ENCODE assay signal across 8 mouse cellular contexts in genomic region chr5:136045408-136045807, GRCm38 (mm10). TPM values are rescaled to one million over a fixed set of nuclear protein-coding genes. Genes with fewer than 3 reads are reported as not detected.
DNase-seq lines count a peak whose midpoint lies in the region; ATAC-seq and TF ChIP-seq lines count a peak whose summit lies in the region.

No protein-coding gene starts in this region.

- intact Hi-C loops in left cerebral cortex, postnatal 4 days (cut with DNase I): no loop called here

- TF ChIP-seq POLR2A in kidney, adult 2 months (IDR thresholded peaks at IDR 0.05; ENCODE audit: low read depth, low read length): no peak

- no peaks in the 10 kb centered on the region for H3K4me1 ChIP-seq in kidney, adult 2 months (ENCODE audit: control insufficient read depth, insufficient read depth, low read length)
- peaks cover 9% of the 10 kb centered on the region for H3K4me1 ChIP-seq in kidney, embryonic 14.5 days (ENCODE audit: control insufficient read depth, insufficient read depth, low read length)
- peaks cover 2 to 11% of the 10 kb centered on the region in 2 experiments; a peak in 3 of 4 replicates for H3K4me1 ChIP-seq in ES-E14 (ENCODE audit: control insufficient read depth in 2 of 2, insufficient read depth in 2 of 2, low read length in 2 of 2, poor library complexity in 1 of 2)
- no peaks in the 10 kb centered on the region for H3K4me1 ChIP-seq in midbrain, postnatal 0 days (ENCODE audit: insufficient read depth, low read length)

- TF ChIP-seq CTCF in kidney, adult 2 months (conservative IDR thresholded peaks at IDR 0.05; ENCODE audit: insufficient read depth, insufficient read length, low read depth, low read length): peak; percentile 41; the same call in 1 of the 2 replicates
- peak; percentile 44; the same call in 1 of the 2 replicates for TF ChIP-seq CTCF in midbrain, postnatal 0 days (IDR thresholded peaks at IDR 0.05)

- WGBS in kidney, adult 2 months: 34% methylated on average over 9 of the region's 9 CpGs
- 42% methylated on average over 9 of the region's 9 CpGs for WGBS in kidney, embryonic 14.5 days
- WGBS in midbrain, postnatal 0 days: 35% methylated on average over 9 of the region's 9 CpGs

- in situ Hi-C loops in ES-E14 (cut with MboI; ENCODE audit: low sequenced_read_pairs in 2 of 2, unreplicated experiment in 2 of 2): no loop called here

- no peak overlapping the region for H3K27ac ChIP-seq in kidney, adult 2 months (ENCODE audit: insufficient read depth, low read depth, low read length)
- no peak overlapping the region for H3K27ac ChIP-seq in kidney, embryonic 14.5 days (ENCODE audit: low read depth, low read length)
- H3K27ac ChIP-seq in ES-E14 (ENCODE audit: insufficient read depth, low read depth, low read length, poor library complexity, severe bottlenecking): no peak overlapping the region
- no peak overlapping the region for H3K27ac ChIP-seq in midbrain, postnatal 0 days (ENCODE audit: low read depth, low read length)

- no peaks in the 10 kb centered on the region for H3K27me3 ChIP-seq in kidney, adult 2 months (replicated peaks; ENCODE audit: control insufficient read depth, insufficient read depth, low read length)
- no peaks in the 10 kb centered on the region for H3K27me3 ChIP-seq in kidney, embryonic 14.5 days (ENCODE audit: control insufficient read depth, insufficient read depth, low read length)
- no peaks in the 10 kb centered on the region for H3K27me3 ChIP-seq in midbrain, postnatal 0 days (ENCODE audit: insufficient read depth, low read length)

- no peak overlapping the region for H3K4me3 ChIP-seq in kidney, adult 2 months (ENCODE audit: insufficient read depth, low read depth, low read length)
- no peak overlapping the region for H3K4me3 ChIP-seq in kidney, embryonic 14.5 days (ENCODE audit: low read length)
- H3K4me3 ChIP-seq in ES-E14 (ENCODE audit: insufficient read depth in 1 of 2, low read depth in 1 of 2, low read length in 2 of 2, poor library complexity in 1 of 2, severe bottlenecking in 1 of 2): no peak overlapping the region
- H3K4me3 ChIP-seq in midbrain, postnatal 0 days (ENCODE audit: low read depth, low read length): no peak overlapping the region

- no peaks in the 10 kb centered on the region for H3K9me3 ChIP-seq in kidney, embryonic 14.5 days (ENCODE audit: control insufficient read depth, low read length)
- H3K9me3 ChIP-seq in ES-E14 (ENCODE audit: control insufficient read depth, insufficient read depth, low read depth, low read length): no peaks in the 10 kb centered on the region
- H3K9me3 ChIP-seq in midbrain, postnatal 0 days (ENCODE audit: low read length): no peaks in the 10 kb centered on the region

- no peaks in the 10 kb centered on the region for H3K36me3 ChIP-seq in kidney, adult 2 months (ENCODE audit: control insufficient read depth, insufficient read depth, low read length)
- H3K36me3 ChIP-seq in kidney, embryonic 14.5 days (ENCODE audit: control insufficient read depth, insufficient read depth, low read length): no peaks in the 10 kb centered on the region
- no peaks in the 10 kb centered on the region for H3K36me3 ChIP-seq in ES-E14 (ENCODE audit: control insufficient read depth, insufficient read depth, low read length, poor library complexity, severe bottlenecking)
- no peaks in the 10 kb centered on the region for H3K36me3 ChIP-seq in midbrain, postnatal 0 days (ENCODE audit: insufficient read depth, low read length)

- H3K4me2 ChIP-seq in kidney, embryonic 14.5 days (replicated peaks; ENCODE audit: low read depth, low read length): no peak overlapping the region
- H3K4me2 ChIP-seq in midbrain, postnatal 0 days (ENCODE audit: low read depth, low read length, poor library complexity, severe bottlenecking): no peak overlapping the region

- ATAC-seq in kidney, embryonic 14.5 days (ENCODE audit: low FRiP score, low TSS enrichment): no peak
- peak; percentile 57 for ATAC-seq in common myeloid progenitor, adult 5-6 weeks (replicated peaks; ENCODE audit: low read depth, poor library complexity, severe bottlenecking)
- no peak for ATAC-seq in midbrain, postnatal 0 days (ENCODE audit: low FRiP score)

- peak; percentile 41 for DNase-seq in kidney, adult 2 months
- no peak for DNase-seq in ES-E14 (ENCODE audit: low read depth, low spot score)
- DNase-seq in midbrain, postnatal 0 days (ENCODE audit: low spot score): no peak
- no peak for DNase-seq in urinary bladder, postnatal 36 days (ENCODE audit: low spot score in 2 of 2)
- no peak for DNase-seq in urinary bladder, postnatal 14 days (ENCODE audit: low spot score)
- no peak for DNase-seq in left cerebral cortex, postnatal 4 days

- no peak overlapping the region for H3K9ac ChIP-seq in kidney, embryonic 14.5 days (ENCODE audit: low read depth, low read length)
- peak overlapping the region; percentile 21; the same call in 1 of the 2 replicates for H3K9ac ChIP-seq in ES-E14 (ENCODE audit: insufficient read depth, low read depth, low read length, poor library complexity, severe bottlenecking)
- H3K9ac ChIP-seq in midbrain, postnatal 0 days (replicated peaks; ENCODE audit: low read length, poor library complexity, severe bottlenecking): no peak overlapping the region

TF ChIP-seq in ES-E14, 5 proteins besides CTCF, POLR2A, EP300 and RAD21:
- TF ChIP-seq ZNF384 (IDR thresholded peaks at IDR 0.05; ENCODE audit: low read depth, low read length): no peak
- TF ChIP-seq MAFK (IDR thresholded peaks at IDR 0.05; ENCODE audit: insufficient read depth, low read depth, low read length): no peak
- peak; percentile 27; the same call in 1 of the 2 replicates for TF ChIP-seq ZC3H11A (IDR thresholded peaks at IDR 0.05; ENCODE audit: borderline replicate concordance, low read depth, low read length)
- no peak for TF ChIP-seq HCFC1 (IDR thresholded peaks at IDR 0.05; ENCODE audit: borderline replicate concordance, insufficient read depth, low read length)

RNA-seq across cellular contexts. Expression of gene Upk3b, which starts 7.1 kb away (rescaled TPM):
- polyA plus RNA-seq in kidney, adult 2 months (2012; rRNA removed): 7.7 and 8.1 TPM in 2 replicates
- polyA plus RNA-seq in kidney, embryonic 14.5 days (2014; fragmentation: Nextera tagmentation; extraction: Ambion mirVana): 0.85 and 0.99 TPM in 2 replicates
- total RNA-seq in ES-E14 (2012; rRNA removed): 1.6 and 2.2 TPM in 2 replicates
- total RNA-seq in common myeloid progenitor, adult 5-6 weeks (2017): not detected in 2 replicates
- not detected in 2 replicates for total RNA-seq in midbrain, postnatal 0 days (2014; rRNA removed)
- polyA plus RNA-seq in midbrain, postnatal 0 days (2015; fragmentation: Nextera tagmentation; extraction: Ambion mirVana): not detected in 2 replicates
- not detected for total RNA-seq in left cerebral cortex, postnatal 4 days (2021)

RNA-seq across cellular contexts. Expression of gene Upk3bl, which starts 8.9 kb away (rescaled TPM):
- 0.52 and 0.96 TPM in 2 replicates for polyA plus RNA-seq in kidney, adult 2 months (2012; rRNA removed)
- polyA plus RNA-seq in kidney, embryonic 14.5 days (2014; fragmentation: Nextera tagmentation; extraction: Ambion mirVana): 1.3 and 2.2 TPM in 2 replicates
- total RNA-seq in ES-E14 (2012; rRNA removed): 2.2 and 5.1 TPM in 2 replicates
- not detected in 2 replicates for total RNA-seq in common myeloid progenitor, adult 5-6 weeks (2017)
- not detected in 2 replicates for total RNA-seq in midbrain, postnatal 0 days (2014; rRNA removed)
- not detected in 2 replicates for polyA plus RNA-seq in midbrain, postnatal 0 days (2015; fragmentation: Nextera tagmentation; extraction: Ambion mirVana)
- not detected for total RNA-seq in left cerebral cortex, postnatal 4 days (2021)

RNA-seq across cellular contexts. Expression of gene Rasa4, which starts 38.3 kb away (rescaled TPM):
- polyA plus RNA-seq in kidney, adult 2 months (2012; rRNA removed): 7.6 and 9.1 TPM in 2 replicates
- 13.5 and 17.5 TPM in 2 replicates for polyA plus RNA-seq in kidney, embryonic 14.5 days (2014; fragmentation: Nextera tagmentation; extraction: Ambion mirVana)
- total RNA-seq in ES-E14 (2012; rRNA removed): 17.4 and 21.7 TPM in 2 replicates
- 23.9 and 35.9 TPM in 2 replicates for total RNA-seq in common myeloid progenitor, adult 5-6 weeks (2017)
- 30.6 and 31.3 TPM in 2 replicates for total RNA-seq in midbrain, postnatal 0 days (2014; rRNA removed)
- polyA plus RNA-seq in midbrain, postnatal 0 days (2015; fragmentation: Nextera tagmentation; extraction: Ambion mirVana): 26.8 and 29.6 TPM in 2 replicates
- total RNA-seq in left cerebral cortex, postnatal 4 days (2021): 10 to 100 TPM in 1 of 2 experiments, 1 to 10 TPM in 1; 10.0 to 13.1 TPM

RNA-seq across cellular contexts. Expression of gene Dtx2, which starts 50.8 kb away (rescaled TPM):
- polyA plus RNA-seq in kidney, adult 2 months (2012; rRNA removed): 16.3 and 16.7 TPM in 2 replicates
- polyA plus RNA-seq in kidney, embryonic 14.5 days (2014; fragmentation: Nextera tagmentation; extraction: Ambion mirVana): 24.0 and 26.6 TPM in 2 replicates
- total RNA-seq in ES-E14 (2012; rRNA removed): 26.7 and 28.3 TPM in 2 replicates
- total RNA-seq in common myeloid progenitor, adult 5-6 weeks (2017): 4.8 and 5.9 TPM in 2 replicates
- total RNA-seq in midbrain, postnatal 0 days (2014; rRNA removed): 22.3 and 25.4 TPM in 2 replicates
- 20.1 and 20.5 TPM in 2 replicates for polyA plus RNA-seq in midbrain, postnatal 0 days (2015; fragmentation: Nextera tagmentation; extraction: Ambion mirVana)
- total RNA-seq in left cerebral cortex, postnatal 4 days (2021): 10 to 100 TPM; 13.8 to 14.4 TPM
